Mouse (Mus musculus) liver, adult 2 months (tissue): ENCODE measurements around the gene Gpsm3.

Source experiments
- CTCF ChIP-seq: fragments of 200-500 bp; IDR thresholded peaks from 2 replicates; pipeline ENCODE4 v1.5.1; 2011; ENCODE audit warnings: low read depth, low read length, control low read depth
- POLR2A ChIP-seq: fragments of 200-500 bp; IDR thresholded peaks from 2 replicates; pipeline ENCODE4 v1.6.1; 2011; ENCODE audit warnings: low read length, control low read depth; ENCODE audit not compliant: insufficient read depth; ENCODE audit errors: extremely low read depth

GRCm38 (mm10) chr17:34557411-34557810 lies 32.2 kb upstream of the Gpsm3 start:
- TF ChIP-seq POLR2A (no peak), CTCF (no peak)
